Mouse (Mus musculus) small intestine, adult 2 months (tissue): ENCODE measurements at regions not wholly inside any gene's neighbourhood (a gene's known extent, or its start where the extent isn't known, plus 50 kb on each side); places are given as distances from the start of the nearest gene placed in this dataset.

ENCODE experiments used
- H3K27ac ChIP-seq: fragments of 200-500 bp; 2 replicates; pipeline ENCODE4 v1.5.1; 2012; ENCODE audit warnings: low read depth, low read length, control low read depth, inconsistent platforms; ENCODE audit not compliant: insufficient read depth
- H3K27me3 ChIP-seq: fragments of 200-500 bp; 2 replicates; pipeline ENCODE4 v1.6.1; 2012; ENCODE audit warnings: mild to moderate bottlenecking, moderate library complexity, low read length, inconsistent platforms; ENCODE audit not compliant: control insufficient read depth, insufficient read depth
- H3K36me3 ChIP-seq: fragments of 200-500 bp; 2 replicates; pipeline ENCODE4 v1.6.1; 2012; ENCODE audit warnings: mild to moderate bottlenecking, low read length, control low read depth, inconsistent platforms; ENCODE audit not compliant: control insufficient read depth, insufficient read depth
- H3K4me1 ChIP-seq: fragments of 200-500 bp; 2 replicates; pipeline ENCODE4 v1.6.1; 2012; ENCODE audit warnings: low read length, inconsistent platforms, mixed read lengths; ENCODE audit not compliant: control insufficient read depth, insufficient read depth, insufficient read length
- H3K4me3 ChIP-seq: fragments of 200-500 bp; 2 replicates; pipeline ENCODE4 v1.5.1; 2012; ENCODE audit warnings: low read depth, mild to moderate bottlenecking, control low read depth, inconsistent platforms, low read length, moderate library complexity
- CTCF ChIP-seq: fragments of 200-500 bp; IDR thresholded peaks from 2 replicates; pipeline ENCODE4 v1.5.1; 2012; ENCODE audit warnings: low read depth, mild to moderate bottlenecking, control low read depth, inconsistent platforms, low read length, moderate library complexity, mixed read lengths; ENCODE audit not compliant: insufficient replicate concordance, insufficient read length; ENCODE audit errors: extremely low read depth
- POLR2A ChIP-seq: fragments of 200-500 bp; IDR thresholded peaks from 2 replicates; pipeline ENCODE4 v1.6.1; 2012; ENCODE audit warnings: low read depth, mild to moderate bottlenecking, control low read depth, inconsistent platforms, low read length, moderate library complexity
- WGBS: fragments of 180-500 bp; shearing (Covaris S2); methylation state at CpG from one replicate; pipeline ENCODE4 v1.1.7; 2018; 5-methylcytosine and 5-hydroxymethylcytosine counted together

DNA sequence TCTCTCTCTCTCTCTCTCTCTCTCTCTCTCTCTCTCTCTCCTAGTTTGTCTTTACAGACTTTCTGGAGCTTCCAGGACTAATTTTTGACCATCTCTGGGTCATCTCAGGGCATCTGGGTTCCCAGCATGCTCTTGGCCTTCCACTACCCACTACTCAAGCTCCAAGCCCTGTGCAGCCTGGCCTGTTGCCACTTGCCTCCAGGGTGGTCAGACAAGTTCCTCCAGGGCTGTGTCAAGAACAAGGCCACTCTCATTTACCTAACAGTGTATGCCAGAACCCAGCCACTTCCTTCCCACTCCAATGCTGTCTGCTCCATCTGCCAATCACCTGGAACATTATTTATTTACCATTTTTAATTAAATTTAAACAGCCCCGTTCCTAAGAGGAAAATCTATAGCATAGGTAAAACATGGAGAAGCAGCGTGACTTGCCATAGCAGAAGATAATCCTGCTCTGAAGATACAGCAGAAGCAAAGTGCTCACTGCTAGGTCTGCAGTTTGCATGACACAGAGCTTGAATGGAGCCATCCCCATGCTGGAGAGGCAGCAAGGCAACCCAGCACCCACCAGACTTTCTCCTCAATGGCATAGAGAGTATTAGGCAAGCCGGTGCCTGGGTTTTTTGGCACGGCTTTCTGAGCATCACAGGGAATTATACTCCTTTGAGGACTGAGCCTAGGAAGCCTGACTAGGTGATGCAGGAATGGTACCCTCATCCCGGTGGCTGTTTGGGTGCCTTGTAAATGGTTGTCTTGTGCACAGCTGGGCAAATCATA is 54.0 kb downstream of the Foxi1 start:
- TF ChIP-seq CTCF, result no peak
- TF ChIP-seq POLR2A, result no peak
- H3K4me1 ChIP-seq, result no peaks in the 10 kb centered on the region
- no peak overlapping the region for H3K27ac ChIP-seq
- H3K36me3 ChIP-seq, result no peaks in the 10 kb centered on the region
- H3K4me3 ChIP-seq, result no peak overlapping the region
- H3K27me3 ChIP-seq, result no peaks in the 10 kb centered on the region
- 78% methylated on average over 5 of the region's 5 CpGs for WGBS

DNA sequence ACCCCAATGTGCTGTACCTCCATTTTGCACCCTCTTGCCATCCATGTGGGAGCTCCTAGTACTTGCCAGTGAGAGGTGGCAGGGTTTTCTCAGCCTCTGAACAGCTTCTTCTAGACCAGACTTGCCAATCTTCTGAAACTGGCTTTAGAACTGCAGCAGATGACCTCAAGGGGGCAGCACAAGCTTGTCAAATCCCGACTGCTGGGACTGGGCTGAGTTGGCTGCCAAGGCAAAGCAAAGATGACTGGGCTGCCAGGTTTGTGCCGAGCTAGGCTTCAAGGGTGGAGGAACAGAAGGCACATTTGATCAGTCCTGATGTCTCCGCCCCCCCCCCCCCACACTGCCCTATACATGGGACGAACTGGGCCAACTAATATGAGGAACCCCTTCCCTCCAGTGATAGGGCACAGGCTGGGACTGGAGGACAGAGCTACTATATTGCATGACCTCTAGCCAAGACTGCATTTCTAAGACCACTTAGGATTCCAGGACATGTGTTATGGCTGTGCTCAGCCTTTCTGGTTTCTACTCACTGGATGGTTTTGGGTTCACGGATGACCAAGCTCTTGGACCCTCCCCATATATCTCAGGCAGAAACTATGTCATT is 51.1 kb upstream of the 4930469K13Rik start:
- WGBS, result 29% methylated on average over 5 of the region's 5 CpGs
- TF ChIP-seq POLR2A (no peak), CTCF (peak; percentile 46; the same call in 1 of the 2 replicates)
- Histone ChIP-seq H3K36me3 (no peaks in the 10 kb centered on the region), H3K27ac (no peak overlapping the region), H3K4me3 (no peak overlapping the region), H3K4me1 (no peaks in the 10 kb centered on the region), H3K27me3 (no peaks in the 10 kb centered on the region)
